Mouse (Mus musculus) heart, adult 8-10 months (tissue): ENCODE measurements around the gene Kri1. TPM values are rescaled to one million over a fixed set of nuclear protein-coding genes. Genes with fewer than 3 reads are reported as not detected.
"Not testable (repeated sequence)": the region's sequence is repeated elsewhere in the genome, so short reads cannot be mapped to it uniquely, and the experiment has no call there.

Experiments
- DNase-seq: peaks from one replicate; pipeline ENCODE4 v3.0.0; 2022; ENCODE audit warnings: low spot score
- total RNA-seq, 4 experiments: library from RNA; stranded (reverse); gene quantifications; 2 replicates each; pipeline ENCODE4 v1.2.4; 2022

Gene Kri1
- total RNA-seq, 4 experiments from 2014 or later: 16.2 to 18.3 (median 17.3) TPM

DNA sequence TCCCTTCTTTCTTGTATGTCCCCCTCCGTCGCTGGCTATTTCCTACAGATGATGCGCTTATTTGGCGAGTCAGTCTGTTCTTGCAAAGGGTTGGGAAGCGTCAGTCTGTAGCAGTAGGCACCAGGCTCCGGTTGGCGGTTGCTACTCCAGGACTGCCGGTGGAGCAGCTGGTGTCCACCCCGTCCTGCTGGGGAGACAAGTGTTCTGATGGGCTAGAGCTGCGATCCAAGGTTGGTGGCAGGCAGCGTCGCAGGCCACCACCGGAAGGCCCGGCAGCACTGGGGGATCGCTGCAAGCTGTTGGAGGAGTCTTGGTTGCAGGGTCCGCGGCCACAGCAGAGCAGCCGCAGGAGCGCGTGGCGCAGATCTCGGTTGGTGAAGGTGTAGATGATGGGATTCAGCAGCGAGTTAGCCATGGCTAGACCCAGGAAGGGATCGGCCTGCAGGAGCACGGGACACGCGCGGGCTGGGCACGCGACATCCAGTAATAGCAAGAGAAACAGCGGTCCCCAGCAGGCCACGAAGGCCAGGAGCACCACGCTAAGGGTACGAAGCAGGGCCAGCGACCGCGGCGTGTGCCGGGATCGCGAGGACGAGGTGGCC lies 43.8 kb downstream of the Kri1 start:
- DNase-seq: no peak

DNA sequence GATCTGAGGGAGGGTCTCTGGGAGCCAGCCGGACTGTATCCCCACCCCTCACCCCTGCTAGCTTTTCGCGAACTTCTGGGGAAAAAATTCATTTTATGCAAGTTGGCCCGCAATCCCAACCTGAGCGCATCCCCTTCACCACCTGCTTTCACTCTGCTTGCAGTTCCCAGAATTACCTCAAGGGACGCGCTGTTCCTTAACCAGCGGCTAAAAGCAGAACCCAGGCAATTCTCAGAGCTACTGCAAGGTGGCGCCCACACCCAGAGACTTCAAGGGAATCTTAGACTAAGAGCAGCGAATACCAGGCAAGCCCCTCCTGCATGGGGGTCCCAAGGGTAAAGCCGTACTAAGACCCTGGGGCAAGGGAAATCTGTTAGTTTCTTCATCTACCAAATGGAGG lies 46.4 kb downstream of the Kri1 start:
- peak; percentile 82 for DNase-seq

- no peak for DNase-seq
These were observed 48.3 kb downstream of the Kri1 start for GRCm38 (mm10) chr9:21239465-21239848.

DNA sequence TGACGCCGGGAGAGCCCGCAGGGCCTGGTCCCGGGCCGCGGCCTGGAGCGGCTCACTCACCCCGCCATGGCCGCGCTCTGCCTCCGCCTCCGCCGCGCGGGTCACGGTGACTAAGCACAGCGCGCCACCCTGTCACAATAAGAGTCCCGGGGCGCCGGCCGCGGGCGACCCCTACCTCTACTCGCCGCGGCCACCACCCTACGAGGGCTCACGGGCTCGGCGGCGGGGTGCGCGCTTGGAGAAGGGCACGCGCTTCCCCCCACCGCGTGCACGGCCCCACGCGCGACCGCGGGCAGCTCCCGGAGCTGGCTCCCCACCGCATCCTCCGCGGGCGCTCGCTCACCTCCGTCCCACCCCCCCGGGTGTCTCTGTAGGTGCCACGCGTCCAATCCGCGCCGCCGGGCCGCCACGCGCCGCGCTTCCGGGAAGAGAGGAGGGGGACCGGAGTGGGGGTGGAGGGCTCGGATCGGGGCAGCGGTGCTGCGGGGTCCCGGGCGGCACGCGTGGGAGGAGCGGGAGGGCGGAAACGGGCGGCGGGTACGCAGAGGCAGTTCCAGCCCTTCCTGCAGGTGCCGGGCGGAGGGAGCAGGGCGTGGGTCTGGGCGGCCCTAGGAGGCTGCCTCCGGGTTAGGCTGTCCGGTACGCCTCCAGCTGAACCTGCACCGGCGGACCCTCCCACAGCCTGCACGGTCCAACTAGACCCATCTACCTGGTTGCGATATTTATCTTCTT lies 48.9 kb downstream of the Kri1 start, which contains the start of gene Keap1:
TSS of gene Keap1 (minus strand) at position 629 of the 732 bp plus-strand sequence.
- DNase-seq: peak; percentile 81

DNA sequence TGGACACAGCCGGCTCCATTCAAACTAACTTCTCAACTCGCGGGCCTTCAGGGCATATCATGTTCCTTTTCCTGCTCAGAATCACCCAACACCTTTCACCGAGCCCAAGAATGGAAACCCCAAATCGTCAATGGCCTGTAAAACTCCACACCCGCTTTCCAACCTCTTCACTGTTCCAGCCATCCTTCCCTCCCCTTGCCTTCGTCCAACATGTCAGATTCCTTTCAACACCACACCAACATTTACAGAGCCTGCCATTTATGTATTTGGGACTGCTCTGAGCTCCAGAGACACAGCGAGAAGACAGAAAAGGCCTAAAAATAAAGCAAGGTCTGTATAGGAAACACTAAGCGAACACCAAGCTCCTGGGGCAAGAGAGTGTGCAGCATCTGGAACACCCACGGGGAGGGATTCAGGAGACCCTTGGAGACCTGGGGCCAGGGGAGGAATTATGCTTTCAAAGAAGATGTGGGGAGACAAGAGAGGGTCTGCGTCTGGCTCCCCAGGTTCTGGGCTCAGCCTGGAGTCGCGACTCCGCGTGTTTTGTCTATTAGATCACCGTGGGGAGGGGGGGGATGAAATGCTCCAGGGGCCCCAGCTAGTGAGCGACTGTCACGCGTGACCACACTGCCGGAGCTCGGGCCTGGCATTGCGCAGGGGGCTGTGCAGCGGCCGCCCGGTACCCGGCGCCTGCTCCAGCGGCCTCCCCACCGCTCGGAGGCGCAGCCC lies 49.6 kb downstream of the Kri1 start:
- DNase-seq: no peak

DNA sequence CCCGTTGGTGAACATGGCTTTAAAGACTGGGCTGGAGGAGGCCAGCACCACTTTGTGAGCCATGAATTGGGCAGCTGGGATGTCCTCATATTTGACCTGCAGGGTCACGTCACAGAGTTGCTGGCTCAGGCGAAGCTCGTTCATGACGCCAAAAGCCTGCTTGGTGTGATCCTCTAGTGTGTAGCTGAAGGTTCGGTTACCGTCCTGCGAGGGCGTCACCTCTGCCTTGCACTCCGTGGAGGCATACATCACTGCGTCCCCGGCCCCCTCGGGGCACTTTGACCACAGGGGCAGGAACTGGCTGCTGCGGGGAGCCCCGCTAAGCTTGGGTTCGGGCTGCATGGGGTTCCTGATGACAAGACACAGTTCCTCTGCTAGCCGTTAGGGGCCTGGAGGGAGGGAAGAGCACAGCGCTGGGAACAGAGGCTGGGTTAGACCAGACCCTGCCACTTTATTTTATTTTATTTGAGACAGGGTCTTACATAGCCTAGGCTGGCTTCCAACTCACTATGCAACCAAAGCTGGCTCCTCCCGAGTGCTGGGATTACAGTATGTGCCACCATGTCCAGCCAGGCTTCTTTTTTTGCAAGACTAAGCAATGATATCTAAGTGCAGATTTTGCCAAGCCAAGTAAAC lies 50.3 kb downstream of the Kri1 start:
- DNase-seq: no peak

GRCm38 (mm10) chr9:21236991-21237367 lies 50.8 kb downstream of the Kri1 start:
- DNase-seq: no peak

DNA sequence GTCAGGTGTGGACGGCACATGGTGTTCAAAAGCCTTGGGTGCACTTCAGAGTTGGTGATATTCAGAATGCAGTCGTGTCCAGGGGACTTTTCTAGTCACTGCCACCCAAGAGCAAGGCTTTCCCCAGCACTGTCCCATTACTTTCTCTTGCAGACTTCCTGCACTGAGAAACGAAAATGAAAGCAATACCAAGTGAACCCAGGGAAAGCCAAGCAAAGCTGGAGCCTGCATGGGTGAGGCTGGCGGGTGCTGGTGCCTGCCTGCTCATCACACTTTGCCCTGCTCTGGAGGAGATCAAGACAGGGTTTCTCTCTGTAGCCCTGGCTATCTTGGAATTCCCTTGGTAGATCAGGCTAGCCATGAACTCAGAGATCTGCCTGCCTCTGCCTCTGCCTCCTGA lies 52.4 kb downstream of the Kri1 start:
- no peak for DNase-seq

GRCm38 (mm10) chr9:21233805-21234204 lies 54.0 kb downstream of the Kri1 start:
- DNase-seq: no peak

- no peak for DNase-seq
These were observed 54.4 kb downstream of the Kri1 start for GRCm38 (mm10) chr9:21233366-21233765.

DNA sequence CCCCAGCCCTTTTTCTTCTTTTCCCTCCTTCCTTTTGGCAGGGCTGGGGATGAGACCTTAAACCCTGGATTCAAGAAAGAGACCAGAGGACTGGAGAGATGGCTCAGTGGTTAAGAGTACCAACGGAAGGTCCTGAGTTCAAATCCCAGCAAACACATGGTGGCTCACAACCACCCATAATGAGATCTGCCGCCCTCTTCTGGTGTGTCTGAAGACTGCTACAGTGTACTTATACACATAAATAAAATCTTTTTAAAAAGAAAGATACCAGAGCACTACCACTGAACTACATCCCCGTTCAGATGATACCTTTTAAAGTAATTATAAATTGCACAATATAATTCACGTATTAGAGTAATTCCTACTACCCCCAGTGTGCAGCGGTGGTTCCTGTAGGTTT lies 54.9 kb downstream of the Kri1 start:
- DNase-seq: no peak

DNA sequence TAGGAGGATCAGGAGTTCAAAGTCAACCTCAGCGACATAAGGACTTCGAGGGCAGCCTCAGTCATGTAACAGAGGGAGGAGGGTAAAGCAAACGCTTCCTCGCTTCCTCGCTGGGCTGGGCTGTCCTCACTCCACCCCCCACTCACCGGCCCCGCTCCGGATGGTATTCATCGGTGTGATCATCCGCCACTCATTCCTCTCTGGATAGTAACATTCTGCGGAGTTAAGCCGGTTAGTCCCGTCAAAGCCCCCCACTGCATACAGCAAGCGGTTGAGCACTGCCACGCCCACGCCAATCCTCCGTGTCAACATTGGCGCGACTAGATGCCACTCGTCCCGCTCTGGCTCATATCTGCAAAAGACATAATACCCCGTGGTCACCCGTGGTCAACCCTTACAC lies 56.2 kb downstream of the Kri1 start:
- DNase-seq: no peak

GRCm38 (mm10) chr9:21227342-21227741 lies 60.4 kb downstream of the Kri1 start:
- no peak for DNase-seq

DNA sequence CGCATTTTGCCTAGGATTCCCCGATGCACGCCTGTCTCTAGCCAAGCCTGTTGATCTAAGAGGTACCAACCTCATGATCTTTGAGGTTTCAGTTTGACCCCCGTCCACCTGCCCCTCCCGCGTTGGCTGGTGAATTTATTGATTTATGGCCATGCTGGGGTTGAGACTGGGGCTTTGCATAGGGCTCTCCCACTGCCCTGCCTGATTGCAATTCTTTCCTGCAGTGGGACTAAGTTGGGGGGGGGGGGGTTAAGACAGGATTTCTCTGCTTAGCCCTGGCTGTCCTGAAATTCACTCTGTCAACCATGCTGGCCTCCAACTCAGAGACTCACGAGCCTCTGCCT lies 62.4 kb downstream of the Kri1 start:
- no peak for DNase-seq

- no peak for DNase-seq
These were observed 63.0 kb downstream of the Kri1 start for GRCm38 (mm10) chr9:21224576-21225414.

DNA sequence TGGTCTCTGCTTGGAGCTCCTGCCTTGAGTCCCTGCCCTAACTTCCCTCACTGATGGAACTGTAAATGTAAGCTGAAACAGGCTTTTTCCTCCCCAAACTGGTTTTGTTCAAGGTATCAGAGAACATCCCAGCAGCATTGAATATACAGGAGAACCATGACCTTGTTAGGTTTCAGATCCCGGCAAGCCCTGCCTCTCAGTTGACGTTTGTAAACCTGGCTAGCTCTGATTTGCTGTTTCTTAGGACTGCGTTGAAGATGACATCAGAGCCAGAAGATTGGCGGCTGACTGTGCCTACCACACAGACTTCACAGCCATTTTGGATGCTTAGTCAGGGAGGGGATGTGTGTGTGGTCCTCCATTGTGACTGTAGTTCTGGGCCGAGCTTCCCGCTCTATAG lies 63.9 kb downstream of the Kri1 start:
- DNase-seq: no peak

DNA sequence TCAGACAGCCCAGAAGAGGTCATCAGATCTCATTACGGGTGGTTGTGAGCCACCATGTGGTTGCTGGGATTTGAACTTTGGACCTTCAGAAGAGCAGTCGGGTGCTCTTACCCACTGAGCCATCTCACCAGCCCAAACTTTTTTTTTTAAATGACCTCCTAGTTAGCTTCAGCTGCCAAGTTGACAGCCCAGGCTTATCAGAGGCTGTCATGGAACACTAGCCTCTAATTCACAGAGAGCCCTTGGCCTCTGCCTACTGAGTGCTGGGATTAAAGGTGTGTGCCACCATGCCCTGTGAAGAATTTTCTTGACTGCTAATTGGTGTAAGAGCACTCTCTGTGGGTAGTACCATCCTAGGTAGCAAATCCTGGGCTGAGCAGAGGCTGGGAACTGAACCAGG lies 64.3 kb downstream of the Kri1 start:
- not testable (repeated sequence) for DNase-seq
